Mouse (Mus musculus): ENCODE measurements at regions not wholly inside any gene's neighbourhood (a gene's known extent, or its start where the extent isn't known, plus 50 kb on each side); places are given as distances from the start of the nearest gene placed in this dataset.

GRCm38 (mm10) chr13:71105229-71105838 lies 263.7 kb upstream of the Adamts16 start:
- peak; percentile 92 for TF ChIP-seq CTCF (conservative IDR thresholded peaks at IDR 0.05; ENCODE audit: insufficient read depth, insufficient read length, low read depth, low read length)
- TF ChIP-seq POLR2A (IDR thresholded peaks at IDR 0.05; ENCODE audit: low read depth, low read length) = no peak
- WGBS = 15% methylated on average over 18 of the region's 18 CpGs
- peak; percentile 43 for DNase-seq

GRCm38 (mm10) chr13:71104419-71105228 lies 263.0 kb upstream of the Adamts16 start:
- no peak for DNase-seq
- Histone ChIP-seq H3K27me3 (replicated peaks; ENCODE audit: control insufficient read depth, insufficient read depth, low read length) (no peaks in the 10 kb centered on the region), H3K4me1 (ENCODE audit: control insufficient read depth, insufficient read depth, low read length) (no peaks in the 10 kb centered on the region), H3K4me3 (ENCODE audit: insufficient read depth, low read depth, low read length) (no peak overlapping the region), H3K36me3 (ENCODE audit: control insufficient read depth, insufficient read depth, low read length) (no peaks in the 10 kb centered on the region), H3K27ac (ENCODE audit: insufficient read depth, low read depth, low read length) (no peak overlapping the region)
- 17% methylated on average over 22 of the region's 22 CpGs for WGBS
- TF ChIP-seq POLR2A (IDR thresholded peaks at IDR 0.05; ENCODE audit: low read depth, low read length) (no peak), CTCF (conservative IDR thresholded peaks at IDR 0.05; ENCODE audit: insufficient read depth, insufficient read length, low read depth, low read length) (no peak)

More at GRCm38 (mm10) chr13:71105229-71105838, 263.7 kb upstream of the Adamts16 start:
- Histone ChIP-seq H3K27me3 (replicated peaks; ENCODE audit: control insufficient read depth, insufficient read depth, low read length) (no peaks in the 10 kb centered on the region), H3K4me1 (ENCODE audit: control insufficient read depth, insufficient read depth, low read length) (no peaks in the 10 kb centered on the region), H3K36me3 (ENCODE audit: control insufficient read depth, insufficient read depth, low read length) (no peaks in the 10 kb centered on the region), H3K27ac (ENCODE audit: insufficient read depth, low read depth, low read length) (no peak overlapping the region), H3K4me3 (ENCODE audit: insufficient read depth, low read depth, low read length) (no peak overlapping the region)

GRCm38 (mm10) chr13:71084301-71084700 lies 242.7 kb upstream of the Adamts16 start:
- TF ChIP-seq POLR2A (IDR thresholded peaks at IDR 0.05; ENCODE audit: low read depth, low read length) (no peak), CTCF (conservative IDR thresholded peaks at IDR 0.05; ENCODE audit: insufficient read depth, insufficient read length, low read depth, low read length) (no peak)
- H3K27me3 ChIP-seq (replicated peaks; ENCODE audit: control insufficient read depth, insufficient read depth, low read length) = no peaks in the 10 kb centered on the region
- H3K36me3 ChIP-seq (ENCODE audit: control insufficient read depth, insufficient read depth, low read length) = no peaks in the 10 kb centered on the region
- DNase-seq = no peak
- no peak overlapping the region for H3K4me3 ChIP-seq (ENCODE audit: insufficient read depth, low read depth, low read length)
- H3K27ac ChIP-seq (ENCODE audit: insufficient read depth, low read depth, low read length) = no peak overlapping the region
- 65% methylated on average over 6 of the region's 6 CpGs for WGBS
- H3K4me1 ChIP-seq (ENCODE audit: control insufficient read depth, insufficient read depth, low read length) = no peaks in the 10 kb centered on the region

- Histone ChIP-seq H3K36me3 (ENCODE audit: control insufficient read depth, insufficient read depth, low read length) (no peaks in the 10 kb centered on the region), H3K27me3 (replicated peaks; ENCODE audit: control insufficient read depth, insufficient read depth, low read length) (no peaks in the 10 kb centered on the region), H3K27ac (ENCODE audit: insufficient read depth, low read depth, low read length) (no peak overlapping the region), H3K4me1 (ENCODE audit: control insufficient read depth, insufficient read depth, low read length) (no peaks in the 10 kb centered on the region), H3K4me3 (ENCODE audit: insufficient read depth, low read depth, low read length) (no peak overlapping the region)
- WGBS = 76% methylated on average over 4 of the region's 4 CpGs
- no peak for TF ChIP-seq CTCF (conservative IDR thresholded peaks at IDR 0.05; ENCODE audit: insufficient read depth, insufficient read length, low read depth, low read length)
- no peak for TF ChIP-seq POLR2A (IDR thresholded peaks at IDR 0.05; ENCODE audit: low read depth, low read length)
- DNase-seq = no peak
Measured at GRCm38 (mm10) chr13:71075916-71076315, 234.3 kb upstream of the Adamts16 start.

GRCm38 (mm10) chr13:71074012-71074411 lies 232.4 kb upstream of the Adamts16 start:
- Histone ChIP-seq H3K36me3 (ENCODE audit: control insufficient read depth, insufficient read depth, low read length) (no peaks in the 10 kb centered on the region), H3K27ac (ENCODE audit: insufficient read depth, low read depth, low read length) (no peak overlapping the region), H3K4me1 (ENCODE audit: control insufficient read depth, insufficient read depth, low read length) (no peaks in the 10 kb centered on the region), H3K4me3 (ENCODE audit: insufficient read depth, low read depth, low read length) (no peak overlapping the region), H3K27me3 (replicated peaks; ENCODE audit: control insufficient read depth, insufficient read depth, low read length) (no peaks in the 10 kb centered on the region)
- TF ChIP-seq POLR2A (IDR thresholded peaks at IDR 0.05; ENCODE audit: low read depth, low read length) (no peak), CTCF (conservative IDR thresholded peaks at IDR 0.05; ENCODE audit: insufficient read depth, insufficient read length, low read depth, low read length) (no peak)
- 69% methylated on average over 10 of the region's 10 CpGs for WGBS
- no peak for DNase-seq

GRCm38 (mm10) chr13:71068757-71069201 lies 227.2 kb upstream of the Adamts16 start:
- no peak for TF ChIP-seq POLR2A (IDR thresholded peaks at IDR 0.05; ENCODE audit: low read depth, low read length)
- no peak for TF ChIP-seq CTCF (conservative IDR thresholded peaks at IDR 0.05; ENCODE audit: insufficient read depth, insufficient read length, low read depth, low read length)

GRCm38 (mm10) chr13:71068011-71068410 lies 226.4 kb upstream of the Adamts16 start:
- Histone ChIP-seq H3K4me3 (ENCODE audit: insufficient read depth, low read depth, low read length) (no peak overlapping the region), H3K27ac (ENCODE audit: insufficient read depth, low read depth, low read length) (no peak overlapping the region), H3K4me1 (ENCODE audit: control insufficient read depth, insufficient read depth, low read length) (no peaks in the 10 kb centered on the region), H3K36me3 (ENCODE audit: control insufficient read depth, insufficient read depth, low read length) (no peaks in the 10 kb centered on the region), H3K27me3 (replicated peaks; ENCODE audit: control insufficient read depth, insufficient read depth, low read length) (no peaks in the 10 kb centered on the region; the same call in 1 of the 2 replicates)
- DNase-seq = no peak
- TF ChIP-seq CTCF (conservative IDR thresholded peaks at IDR 0.05; ENCODE audit: insufficient read depth, insufficient read length, low read depth, low read length) = no peak
- no peak for TF ChIP-seq POLR2A (IDR thresholded peaks at IDR 0.05; ENCODE audit: low read depth, low read length)
- WGBS = 13% methylated on average over 4 of the region's 4 CpGs

More at GRCm38 (mm10) chr13:71068757-71069201, 227.2 kb upstream of the Adamts16 start:
- no peak overlapping the region for H3K27ac ChIP-seq (ENCODE audit: insufficient read depth, low read depth, low read length)
- no peak overlapping the region for H3K4me3 ChIP-seq (ENCODE audit: insufficient read depth, low read depth, low read length)
- H3K4me1 ChIP-seq (ENCODE audit: control insufficient read depth, insufficient read depth, low read length) = no peaks in the 10 kb centered on the region
- no peaks in the 10 kb centered on the region for H3K36me3 ChIP-seq (ENCODE audit: control insufficient read depth, insufficient read depth, low read length)
- no peaks in the 10 kb centered on the region; the same call in 1 of the 2 replicates for H3K27me3 ChIP-seq (replicated peaks; ENCODE audit: control insufficient read depth, insufficient read depth, low read length)
- DNase-seq = no peak
- 59% methylated on average over 11 of the region's 11 CpGs for WGBS
